Mouse (Mus musculus) adrenal gland, adult 8-10 months (tissue): ENCODE measurements at regions not wholly inside any gene's neighbourhood (a gene's known extent, or its start where the extent isn't known, plus 50 kb on each side); places are given as distances from the start of the nearest gene placed in this dataset.

ENCODE experiments used
- DNase-seq: peaks from one replicate; pipeline ENCODE4 v3.0.0; 2022

GRCm38 (mm10) chr8:115544067-115544466 is 163.5 kb downstream of the Maf start:
- DNase-seq, result no peak

GRCm38 (mm10) chr8:115542935-115543334 is 164.7 kb downstream of the Maf start:
- DNase-seq, result no peak

GRCm38 (mm10) chr8:115539600-115539999 is 168.0 kb downstream of the Maf start:
- DNase-seq, result no peak

GRCm38 (mm10) chr8:115538236-115538635 is 169.4 kb downstream of the Maf start:
- no peak for DNase-seq

GRCm38 (mm10) chr8:115537761-115538160 is 169.8 kb downstream of the Maf start:
- DNase-seq, result no peak

- no peak for DNase-seq
These were observed 170.8 kb downstream of the Maf start for GRCm38 (mm10) chr8:115536554-115537346.

GRCm38 (mm10) chr8:115536001-115536400 is 171.6 kb downstream of the Maf start:
- DNase-seq, result no peak

- DNase-seq, result no peak
These were observed 173.6 kb downstream of the Maf start for GRCm38 (mm10) chr8:115534030-115534429.

GRCm38 (mm10) chr8:115531343-115531742 is 176.3 kb downstream of the Maf start:
- DNase-seq, result no peak

- DNase-seq, result peak; percentile 46
These were observed 177.8 kb downstream of the Maf start for GRCm38 (mm10) chr8:115529568-115530342.

GRCm38 (mm10) chr8:115528879-115529278 is 178.7 kb downstream of the Maf start:
- no peak for DNase-seq

- DNase-seq, result no peak
These were observed 182.4 kb downstream of the Maf start for GRCm38 (mm10) chr8:115525149-115525548.

- no peak for DNase-seq
These were observed 182.9 kb downstream of the Maf start for GRCm38 (mm10) chr8:115524713-115525112.

- no peak for DNase-seq
These were observed 185.1 kb downstream of the Maf start for GRCm38 (mm10) chr8:115522527-115522926.

- no peak for DNase-seq
These were observed 191.9 kb downstream of the Maf start for GRCm38 (mm10) chr8:115515647-115516046.

GRCm38 (mm10) chr8:115514485-115514884 is 193.1 kb downstream of the Maf start:
- no peak for DNase-seq

- DNase-seq, result no peak
These were observed 200.4 kb downstream of the Maf start for GRCm38 (mm10) chr8:115507180-115507579.

GRCm38 (mm10) chr8:115506741-115507140 is 200.9 kb downstream of the Maf start:
- no peak for DNase-seq

GRCm38 (mm10) chr8:115496016-115496415 is 211.6 kb downstream of the Maf start:
- DNase-seq, result no peak

GRCm38 (mm10) chr8:115494353-115494752 is 213.2 kb downstream of the Maf start:
- no peak for DNase-seq

- DNase-seq, result no peak
These were observed 220.7 kb downstream of the Maf start for GRCm38 (mm10) chr8:115486904-115487303.

- no peak for DNase-seq
These were observed 226.5 kb downstream of the Maf start for GRCm38 (mm10) chr8:115481136-115481535.

- DNase-seq, result no peak
These were observed 229.1 kb downstream of the Maf start for GRCm38 (mm10) chr8:115478406-115479060.
